Mouse (Mus musculus): ENCODE measurements around the gene Vmn1r167. TPM values are rescaled to one million over a fixed set of nuclear protein-coding genes. Genes with fewer than 3 reads are reported as not detected.
"Not testable (repeated sequence)": the region's sequence is repeated elsewhere in the genome, so short reads cannot be mapped to it uniquely, and the experiment has no call there.

Gene Vmn1r167
- not detected in 2 replicates for polyA plus RNA-seq (2012; rRNA removed)

DNA sequence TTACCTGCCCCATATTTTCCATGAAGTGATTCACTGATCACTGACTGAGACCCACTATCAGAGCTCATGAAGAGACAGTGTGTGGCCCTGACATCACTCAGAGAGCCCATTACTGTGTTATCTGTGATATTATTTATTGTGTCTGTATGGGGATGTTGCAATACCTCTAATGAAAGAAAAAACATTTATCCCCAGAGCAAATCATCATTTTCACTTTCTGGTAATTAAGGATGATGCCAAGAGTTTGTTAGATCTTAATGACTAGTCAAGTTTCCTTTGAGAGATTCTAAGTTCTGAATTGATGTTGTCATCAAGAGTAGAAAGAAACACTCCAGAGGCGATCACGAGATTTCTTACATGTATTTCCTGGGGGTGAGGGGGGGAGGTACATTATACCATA, at the start of gene Vmn1r167:
TSS of gene Vmn1r167 (minus strand) at position 101 of the 400 bp plus-strand sequence.
- not testable (repeated sequence) for H3K4me1 ChIP-seq (ENCODE audit: control insufficient read depth, insufficient read depth, low read length); H3K36me3 ChIP-seq (ENCODE audit: control insufficient read depth, insufficient read depth, low read length); H3K27ac ChIP-seq (ENCODE audit: insufficient read depth, low read depth, low read length); H3K4me3 ChIP-seq (ENCODE audit: insufficient read depth, low read depth, low read length); DNase-seq; H3K27me3 ChIP-seq (replicated peaks; ENCODE audit: control insufficient read depth, insufficient read depth, low read length)
- WGBS: 76% methylated on average over 2 of the region's 2 CpGs

DNA sequence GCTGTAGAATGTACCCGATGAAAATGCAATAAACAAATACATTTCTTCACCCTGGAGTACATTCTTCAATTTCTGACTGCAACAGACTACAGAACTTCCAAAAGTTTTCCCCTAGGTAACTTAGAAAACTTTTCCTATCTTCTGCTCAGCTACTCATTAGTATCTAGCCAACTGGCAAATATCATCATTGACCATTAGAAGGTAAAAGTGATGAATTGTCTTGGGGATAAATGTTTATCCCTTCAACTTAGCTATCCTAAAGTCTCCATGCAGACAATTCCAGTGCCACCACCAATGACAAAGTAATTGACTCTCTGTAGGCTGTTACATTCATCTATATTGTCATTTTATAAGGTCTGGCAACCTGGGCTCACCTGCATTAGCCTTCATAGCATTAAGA, 32.4 kb upstream of the Vmn1r167 start, which contains the start of gene Vmn1r168:
TSS of gene Vmn1r168 (plus strand) at position 301 of the 400 bp plus-strand sequence.
- no CpG with 5 or more reads among the region's 1 CpGs for WGBS
- H3K4me3 ChIP-seq (ENCODE audit: insufficient read depth, low read depth, low read length); DNase-seq; H3K36me3 ChIP-seq (ENCODE audit: control insufficient read depth, insufficient read depth, low read length); H3K27ac ChIP-seq (ENCODE audit: insufficient read depth, low read depth, low read length); H3K4me1 ChIP-seq (ENCODE audit: control insufficient read depth, insufficient read depth, low read length); H3K27me3 ChIP-seq (replicated peaks; ENCODE audit: control insufficient read depth, insufficient read depth, low read length): not testable (repeated sequence)

DNA sequence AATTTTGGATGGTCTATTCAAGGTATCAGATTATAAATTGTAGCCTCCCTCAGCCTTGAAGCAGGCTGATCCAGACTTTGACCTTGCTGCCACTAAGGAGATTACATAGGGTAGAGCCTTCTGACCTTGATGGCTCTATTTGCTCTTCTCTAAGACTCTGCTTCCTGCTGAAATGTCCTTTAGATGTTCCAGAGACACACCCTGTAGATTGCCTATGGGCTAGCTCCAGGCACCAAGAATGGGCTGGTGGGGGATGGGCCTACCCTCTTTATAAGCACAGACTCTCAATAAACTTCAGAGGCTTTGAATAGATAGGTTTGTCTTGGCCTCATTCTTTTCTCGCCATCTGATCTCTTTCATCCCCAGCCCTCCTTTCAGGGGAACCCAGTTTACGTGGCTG, 34.1 kb downstream of the Vmn1r167 start:
- not testable (repeated sequence) for H3K27me3 ChIP-seq (replicated peaks; ENCODE audit: control insufficient read depth, insufficient read depth, low read length); DNase-seq; H3K27ac ChIP-seq (ENCODE audit: insufficient read depth, low read depth, low read length); H3K4me3 ChIP-seq (ENCODE audit: insufficient read depth, low read depth, low read length); H3K4me1 ChIP-seq (ENCODE audit: control insufficient read depth, insufficient read depth, low read length); H3K36me3 ChIP-seq (ENCODE audit: control insufficient read depth, insufficient read depth, low read length)
- WGBS: 66% methylated on average over 2 of the region's 2 CpGs

DNA sequence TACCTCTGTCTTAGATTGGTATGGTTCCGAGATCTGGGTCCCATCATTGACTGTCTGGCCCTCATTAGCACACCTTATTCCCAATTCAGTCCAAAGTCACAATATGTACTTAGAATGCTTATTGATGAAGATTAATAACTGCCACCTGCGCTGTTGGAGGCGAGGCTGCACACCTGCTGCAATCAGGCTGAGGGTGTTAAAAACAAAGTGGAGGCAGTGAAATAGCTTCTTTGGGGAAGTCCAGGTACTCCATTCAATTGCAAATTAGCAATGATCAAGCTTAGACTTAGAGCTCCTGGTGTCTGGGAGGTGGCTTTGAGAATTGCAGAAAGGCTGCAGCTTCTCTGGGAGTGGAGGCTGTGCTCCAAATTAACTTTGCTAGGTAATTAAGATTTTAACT, 36.2 kb downstream of the Vmn1r167 start:
- 61% methylated on average over 3 of the region's 3 CpGs for WGBS
- H3K4me3 ChIP-seq (ENCODE audit: insufficient read depth, low read depth, low read length); H3K36me3 ChIP-seq (ENCODE audit: control insufficient read depth, insufficient read depth, low read length): not testable (repeated sequence)

DNA sequence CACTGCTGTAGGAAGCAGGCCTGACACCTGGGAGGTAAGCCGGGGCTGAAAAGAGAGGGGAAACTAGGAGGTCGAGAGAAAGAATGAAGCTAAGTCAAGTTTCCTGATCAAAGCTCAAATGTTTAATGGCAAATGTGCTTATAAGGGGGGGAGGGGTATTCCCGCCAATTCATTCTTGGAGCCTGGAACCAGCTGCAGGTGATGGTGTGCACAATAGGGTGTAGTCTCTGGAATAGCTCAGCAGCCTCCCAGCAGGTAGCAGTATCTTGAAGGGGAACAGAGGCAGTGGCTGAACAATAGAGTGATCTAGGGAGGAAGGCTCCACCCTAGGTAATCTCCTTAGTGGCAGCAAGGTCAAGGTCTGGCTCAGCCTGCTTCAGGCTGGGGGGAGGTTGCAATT, 36.8 kb downstream of the Vmn1r167 start:
- not testable (repeated sequence) for H3K4me3 ChIP-seq (ENCODE audit: insufficient read depth, low read depth, low read length); H3K27ac ChIP-seq (ENCODE audit: insufficient read depth, low read depth, low read length); H3K36me3 ChIP-seq (ENCODE audit: control insufficient read depth, insufficient read depth, low read length); H3K27me3 ChIP-seq (replicated peaks; ENCODE audit: control insufficient read depth, insufficient read depth, low read length); H3K4me1 ChIP-seq (ENCODE audit: control insufficient read depth, insufficient read depth, low read length); DNase-seq
- WGBS: 69% methylated on average over 3 of the region's 3 CpGs

More for the DNA sequence above, 36.2 kb downstream of the Vmn1r167 start:
- not testable (repeated sequence) for H3K27ac ChIP-seq (ENCODE audit: insufficient read depth, low read depth, low read length); H3K4me1 ChIP-seq (ENCODE audit: control insufficient read depth, insufficient read depth, low read length); H3K27me3 ChIP-seq (replicated peaks; ENCODE audit: control insufficient read depth, insufficient read depth, low read length); DNase-seq

Other genes starting within 250 kb of the Vmn1r167 start
- gene Gm6902, start 228.3 kb downstream of the Vmn1r167 start, polyA plus RNA-seq (2012; rRNA removed): not detected in 2 replicates
- not detected in 2 replicates for gene Nlrp4e, start 206.0 kb downstream of the Vmn1r167 start, polyA plus RNA-seq (2012; rRNA removed)
- gene Nlrp5, start 121.3 kb downstream of the Vmn1r167 start, polyA plus RNA-seq (2012; rRNA removed): not detected in 2 replicates
- gene Vmn1r168, start 32.5 kb upstream of the Vmn1r167 start, polyA plus RNA-seq (2012; rRNA removed): not detected in 2 replicates
- gene Vmn1r169, start 68.3 kb upstream of the Vmn1r167 start, polyA plus RNA-seq (2012; rRNA removed): not detected in 2 replicates
- gene Vmn1r170, start 99.0 kb upstream of the Vmn1r167 start, polyA plus RNA-seq (2012; rRNA removed): not detected in 2 replicates
- not detected in 2 replicates for gene Vmn1r171, start 123.5 kb upstream of the Vmn1r167 start, polyA plus RNA-seq (2012; rRNA removed)
- not detected in 2 replicates for gene Vmn1r172, start 151.1 kb upstream of the Vmn1r167 start, polyA plus RNA-seq (2012; rRNA removed)
- not detected in 2 replicates for gene Vmn1r173, start 193.5 kb upstream of the Vmn1r167 start, polyA plus RNA-seq (2012; rRNA removed)
- gene Vmn1r174, start 245.1 kb upstream of the Vmn1r167 start, polyA plus RNA-seq (2012; rRNA removed): not detected in 2 replicates

Data from kidney, adult 2 months (tissue).